Mouse (Mus musculus) megakaryocyte-erythroid progenitor cell, adult 5-6 weeks (primary cell): Measurements from ENCODE around the gene B4galt7. TPM values are rescaled to one million over a fixed set of nuclear protein-coding genes. Genes with fewer than 3 reads are reported as not detected.
A peak's percentile ranks its signal among the peaks of the same experiment; 100 is the strongest.
"Not testable (repeated sequence)": the region's sequence is repeated elsewhere in the genome, so short reads cannot be mapped to it uniquely, and the experiment has no call there.

Experiments
- ATAC-seq: replicated peaks from 2 replicates; pipeline ENCODE4 v1.8.0; 2016; ENCODE audit warnings: mild to moderate bottlenecking, inconsistent platforms; ENCODE audit not compliant: severe bottlenecking, poor library complexity, low FRiP score, low TSS enrichment
- total RNA-seq, 2 experiments: library from RNA; stranded (forward) in 1 of 2; stranded (reverse) in 1 of 2; fragments of 200-1000, 215-1000 nt in 1 of 2; fragments of >200 nt in 1 of 2; fragmentation: Nextera tagmentation in 1 of 2; gene quantifications; 2 replicates each; pipeline ENCODE4 v1.2.3; 2014 to 2017

Gene B4galt7
- total RNA-seq (2014; fragmentation: Nextera tagmentation) (8.2 and 9.4 TPM in 2 replicates), total RNA-seq (2017) (9.8 and 16.3 TPM in 2 replicates)

DNA sequence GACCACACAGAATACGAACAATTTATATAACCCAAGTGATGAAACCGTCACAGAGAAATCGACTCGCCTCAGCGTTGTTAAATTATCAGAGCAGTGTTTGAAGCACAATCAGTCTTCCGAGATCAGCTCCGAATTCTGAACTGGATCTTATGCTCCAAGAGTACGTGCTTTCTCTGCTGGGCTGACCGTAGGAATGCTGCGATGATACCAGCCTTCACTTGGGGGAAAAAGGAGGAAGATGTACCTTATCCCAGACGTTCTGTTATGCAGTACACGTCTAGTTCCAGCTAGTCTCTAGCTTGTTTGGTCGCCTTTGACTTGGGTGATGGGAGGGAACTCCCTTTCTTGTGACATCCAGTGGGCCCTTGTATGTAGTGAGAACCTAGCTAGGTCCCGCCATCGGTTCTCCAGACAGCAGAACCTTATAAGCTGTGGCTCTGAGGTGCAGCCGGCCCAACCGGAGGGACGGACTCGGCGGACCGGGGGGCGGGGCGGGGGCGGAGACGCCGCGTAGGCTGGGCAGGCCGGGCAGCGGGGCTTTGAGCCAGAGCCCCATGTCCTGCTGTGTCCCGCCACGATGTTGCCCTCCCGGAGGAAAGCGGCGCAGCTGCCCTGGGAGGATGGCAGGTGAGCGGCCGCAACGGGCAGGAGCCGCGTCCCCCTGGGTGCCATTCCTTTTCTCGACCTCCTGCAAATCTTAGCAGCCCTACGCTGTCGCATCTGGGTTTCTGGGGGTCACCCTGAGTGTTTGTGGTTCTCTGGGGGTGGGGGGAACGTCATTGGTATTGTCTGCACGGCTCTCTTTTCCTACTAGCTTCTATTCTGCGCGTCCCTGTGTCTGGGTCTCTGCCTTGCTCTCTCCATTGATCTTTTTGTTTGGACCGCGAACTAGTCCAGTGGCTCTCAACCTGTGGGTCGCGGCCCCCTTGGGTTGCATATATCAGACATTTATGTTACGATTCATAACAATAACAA is at the start of gene B4galt7:
Gene B4galt7 (plus strand): TSS at position 331 of the 975 bp plus-strand sequence.
- ATAC-seq = peak; percentile 73

DNA sequence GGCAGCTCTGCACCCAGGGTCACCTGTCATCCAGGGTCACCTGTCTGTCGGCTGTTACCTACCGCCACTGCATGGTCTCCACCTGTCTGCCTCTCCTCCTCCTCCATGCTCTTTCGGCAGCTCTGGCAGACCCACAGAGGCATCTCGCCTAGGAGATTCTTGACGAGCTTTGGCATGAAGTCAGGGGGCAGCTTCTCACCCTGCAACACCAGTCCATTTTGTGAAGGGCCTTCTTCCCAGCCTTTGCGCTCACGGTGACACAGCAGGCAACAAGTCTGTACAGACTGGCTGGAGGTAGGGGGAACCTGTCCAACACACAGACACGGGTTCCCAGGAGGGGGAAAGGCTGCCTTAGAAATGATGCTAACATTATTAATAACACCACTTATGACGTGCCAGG is 43.8 kb upstream of the B4galt7 start:
- ATAC-seq = no peak

DNA sequence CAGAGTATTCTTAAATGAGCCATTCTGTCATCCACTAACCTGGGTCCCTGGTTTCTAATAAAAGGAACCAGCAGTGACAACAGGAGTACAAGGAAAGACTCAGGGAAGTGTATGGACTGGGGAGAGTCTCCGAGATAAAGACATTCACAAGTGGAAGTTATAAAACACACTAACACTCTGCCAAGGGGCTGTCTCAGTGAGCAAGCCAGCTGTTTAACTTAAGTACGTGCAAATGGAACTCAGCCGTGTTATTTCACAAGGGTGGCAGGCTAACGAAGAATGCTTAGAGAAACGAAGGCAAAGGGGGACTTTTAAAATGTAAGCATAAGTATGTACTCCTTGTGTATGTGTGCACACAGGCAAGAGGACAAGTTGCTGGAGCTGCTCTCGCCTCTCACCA is 42.2 kb upstream of the B4galt7 start:
- no peak for ATAC-seq

DNA sequence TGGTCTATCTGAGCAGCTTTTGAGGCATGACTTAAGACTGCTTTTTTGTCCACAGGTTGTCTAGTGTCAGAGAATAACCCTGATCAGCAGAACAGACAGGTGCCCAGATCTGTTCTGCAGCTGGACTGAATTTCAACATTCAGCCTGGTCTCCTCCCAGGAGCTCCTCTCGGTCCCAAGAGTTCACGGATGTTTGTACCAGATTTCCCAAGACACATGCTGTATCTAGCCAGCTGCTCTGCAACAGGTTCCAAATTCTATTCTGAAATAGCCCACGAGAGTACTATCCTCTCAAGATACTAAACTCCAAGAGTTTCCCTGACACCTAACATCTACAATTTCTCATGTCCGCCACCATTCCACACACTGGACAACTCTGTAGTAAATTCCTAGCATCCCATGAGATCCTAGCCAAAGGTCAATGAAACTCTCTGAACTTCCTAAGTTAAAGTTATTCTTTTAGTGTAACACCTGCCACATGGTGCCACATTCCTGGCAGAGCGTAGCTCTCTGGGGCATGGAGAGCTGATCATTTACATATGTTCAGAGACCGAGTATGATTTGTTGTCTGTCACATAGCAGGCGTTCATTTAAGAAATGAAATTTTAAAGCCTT is 36.3 kb upstream of the B4galt7 start:
- ATAC-seq = no peak

DNA sequence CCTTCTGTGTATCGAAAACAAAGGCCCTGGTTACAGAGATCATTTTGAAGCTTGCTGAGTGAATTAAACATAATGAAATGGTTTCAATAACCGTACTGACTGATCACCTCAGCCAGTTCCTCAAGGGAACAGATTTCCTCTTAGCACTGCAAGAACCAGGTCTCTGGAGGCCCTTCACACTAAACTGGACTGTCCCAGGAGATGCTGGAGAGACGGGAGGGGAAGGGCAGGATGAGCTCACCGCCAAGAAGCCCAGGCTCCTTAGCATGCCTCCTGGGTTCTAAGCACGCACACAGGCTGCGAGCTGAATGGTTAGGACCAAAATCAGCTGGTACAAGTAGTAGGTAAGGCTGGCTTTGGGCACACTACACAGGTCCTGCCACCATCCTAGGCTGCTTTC is 32.7 kb upstream of the B4galt7 start:
- no peak for ATAC-seq

DNA sequence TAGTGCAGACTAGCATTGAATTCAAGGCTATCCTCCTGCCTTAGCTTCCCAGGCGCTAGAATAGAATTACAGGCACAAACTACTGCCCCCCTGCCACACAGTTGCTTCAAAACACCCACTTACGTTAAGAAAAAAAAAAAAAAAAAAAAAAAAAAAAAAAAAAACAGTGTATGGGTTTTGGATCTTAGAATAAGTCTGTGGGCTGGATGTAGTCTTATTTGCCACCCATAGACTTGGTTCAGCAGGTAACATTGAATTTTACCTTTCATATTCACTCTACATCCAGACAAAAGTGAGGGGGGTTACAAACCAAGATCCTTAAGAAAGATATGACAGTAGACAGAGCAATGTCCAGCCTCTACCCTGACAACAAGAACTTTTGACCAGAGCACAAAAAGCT is 31.7 kb upstream of the B4galt7 start:
- ATAC-seq = no peak

DNA sequence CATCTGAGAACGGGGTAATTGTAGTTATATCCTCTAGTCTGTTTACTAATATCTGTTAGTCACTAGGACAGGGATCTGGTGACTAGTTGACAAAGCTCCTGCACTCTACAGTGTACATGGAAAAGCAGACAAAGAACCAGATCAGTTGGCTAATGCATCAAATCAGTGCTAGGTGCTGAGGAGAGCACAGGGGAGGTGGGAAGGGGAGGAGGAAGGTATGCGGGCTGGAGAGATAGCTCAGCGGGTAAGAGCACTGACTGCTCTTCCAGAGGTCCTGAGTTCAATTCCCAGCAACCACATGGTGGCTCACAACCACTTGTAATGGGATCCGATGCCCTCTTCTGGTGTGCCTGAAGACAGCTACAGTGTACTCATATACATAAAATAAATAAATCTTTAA is 31.2 kb upstream of the B4galt7 start:
- ATAC-seq = not testable (repeated sequence)

DNA sequence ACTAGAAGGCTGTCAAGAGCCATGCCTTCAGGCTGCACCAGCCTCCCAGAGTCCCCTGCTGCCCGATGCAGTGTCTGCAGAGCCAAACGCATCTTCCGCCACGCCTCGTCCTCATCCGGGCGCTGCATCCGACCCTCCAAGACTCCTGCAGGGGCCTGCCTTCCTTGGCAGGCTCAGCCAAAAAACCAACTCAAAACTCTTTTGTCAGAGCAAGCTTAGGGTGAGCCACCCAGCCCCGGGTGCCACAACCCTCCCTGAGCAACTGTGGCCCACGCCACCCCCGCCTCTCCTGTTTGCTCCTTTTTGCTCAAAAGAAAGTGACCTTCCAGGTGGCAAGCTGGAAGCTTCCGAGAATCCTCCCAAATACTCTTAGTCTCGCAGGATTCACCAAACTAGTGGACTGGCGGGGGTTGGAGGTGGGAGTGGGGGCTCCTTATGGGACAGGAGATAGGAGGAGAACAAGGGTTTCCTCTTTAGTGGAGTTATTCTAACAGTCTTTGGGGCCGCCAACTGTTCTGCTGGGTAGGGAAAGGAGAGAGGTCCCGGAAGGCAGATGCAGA is 29.9 kb upstream of the B4galt7 start:
- no peak for ATAC-seq

DNA sequence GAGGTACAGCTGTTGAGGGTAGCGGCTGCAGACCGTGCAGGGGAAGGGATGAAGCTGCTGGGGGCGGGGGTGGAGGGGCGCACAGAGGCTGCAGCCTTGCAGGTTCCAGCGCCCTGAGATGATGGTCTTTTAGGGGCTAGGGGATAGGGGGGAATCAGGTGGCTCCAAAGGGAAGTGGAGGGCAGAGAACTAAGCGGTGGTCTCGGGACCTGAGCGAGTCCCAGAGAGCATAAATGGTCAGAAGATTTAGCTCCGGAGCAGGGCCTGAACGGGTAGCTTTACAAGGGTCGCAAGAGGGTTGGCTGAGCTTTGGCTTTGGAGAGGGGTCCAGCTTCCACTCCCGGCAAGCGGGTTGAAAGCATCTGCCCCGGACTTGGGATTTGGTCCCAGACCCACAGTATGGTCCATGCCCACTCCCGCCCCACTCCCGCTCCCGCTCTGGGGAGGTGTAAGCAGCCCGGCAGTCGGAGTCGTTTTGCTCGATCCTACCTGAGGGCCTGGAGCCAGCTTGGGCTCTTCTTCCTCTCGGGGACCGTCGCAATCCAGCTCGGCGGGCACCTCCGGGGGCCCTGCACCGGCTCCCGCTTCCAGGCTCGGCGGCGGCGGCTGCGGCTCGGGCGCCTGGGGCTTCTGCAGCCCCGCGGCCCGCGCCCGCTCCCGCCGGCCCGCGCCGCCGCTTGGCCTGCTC is 29.3 kb upstream of the B4galt7 start:
- peak; percentile 31; the same call in 1 of the 2 replicates for ATAC-seq

DNA sequence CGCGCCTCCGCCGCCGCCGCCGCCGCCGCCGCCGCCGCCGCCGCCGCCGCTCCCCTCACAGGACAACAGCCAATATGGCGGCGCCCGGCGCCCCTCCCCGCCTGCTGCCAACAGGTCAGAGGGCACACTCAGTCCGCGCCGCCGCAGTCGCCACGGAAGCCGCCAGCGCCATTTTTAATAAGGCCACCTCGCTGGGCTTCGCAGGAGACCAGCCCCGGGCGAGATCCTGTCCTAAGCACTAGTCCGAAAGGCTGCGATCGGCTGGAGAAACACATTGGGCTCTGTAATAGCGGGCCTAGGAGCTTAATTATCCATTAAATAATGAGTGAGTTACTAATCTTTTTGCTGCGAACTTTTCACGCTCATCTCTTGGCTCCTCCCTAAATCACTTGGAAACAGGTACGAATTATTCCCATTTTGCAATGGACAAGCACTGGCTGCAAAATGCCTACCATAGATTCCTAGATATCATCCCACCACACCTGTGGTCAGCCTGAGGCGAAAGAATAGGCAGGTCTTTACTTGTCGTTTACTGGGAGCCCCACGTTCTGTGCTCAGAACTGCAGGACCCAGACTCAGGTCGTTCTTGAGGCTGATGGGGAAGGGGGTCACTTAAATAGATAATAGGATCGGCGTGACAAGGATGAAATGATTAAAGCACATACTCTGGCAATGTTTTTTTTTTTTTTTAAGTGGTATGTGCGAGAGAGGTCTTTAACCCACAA is 28.5 kb upstream of the B4galt7 start, which contains the start of gene Fam193b:
Gene Fam193b (minus strand): TSS at position 94 of the 725 bp plus-strand sequence.
- peak; percentile 93 for ATAC-seq

DNA sequence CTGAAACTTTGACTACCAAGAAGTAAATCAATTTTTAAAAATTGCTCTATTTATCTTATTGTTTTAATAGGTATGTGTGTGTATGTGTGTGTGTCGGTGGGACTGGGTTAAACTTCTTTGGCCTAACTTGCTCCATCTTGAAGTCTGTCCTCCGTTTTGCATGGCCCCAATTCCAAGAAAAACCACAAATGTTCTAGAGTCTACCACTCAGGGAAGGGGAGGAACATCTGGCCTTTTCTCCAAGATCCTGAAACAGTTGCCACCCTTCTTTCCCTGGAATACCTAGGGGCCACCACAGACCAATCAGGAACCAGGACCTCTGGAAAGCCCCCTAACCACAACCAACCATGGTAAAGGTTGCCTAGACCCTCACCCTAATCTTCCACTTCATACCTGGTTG is 27.7 kb upstream of the B4galt7 start:
- no peak for ATAC-seq

DNA sequence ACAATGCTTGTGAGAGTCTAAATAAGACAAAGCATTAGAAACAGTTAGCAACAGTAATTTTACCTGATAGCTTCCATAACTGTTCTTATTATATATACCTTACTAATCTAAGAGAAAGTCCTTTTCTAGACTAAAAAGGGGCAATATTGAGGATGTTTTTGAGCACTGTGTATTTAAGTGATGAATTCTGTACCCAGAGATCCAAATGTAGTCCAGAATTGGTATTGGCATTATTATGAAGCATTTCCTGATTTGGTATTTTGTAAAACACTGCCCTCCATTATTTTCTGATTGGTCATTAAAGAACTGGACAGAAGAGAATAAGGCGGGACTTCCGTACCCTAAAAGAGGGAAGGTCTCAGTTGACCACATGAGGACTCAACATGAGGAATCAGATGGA is 26.3 kb upstream of the B4galt7 start, which contains the start of gene Tmed9:
Gene Tmed9 (plus strand): TSS at position 301 of the 400 bp plus-strand sequence.
- ATAC-seq = no peak

DNA sequence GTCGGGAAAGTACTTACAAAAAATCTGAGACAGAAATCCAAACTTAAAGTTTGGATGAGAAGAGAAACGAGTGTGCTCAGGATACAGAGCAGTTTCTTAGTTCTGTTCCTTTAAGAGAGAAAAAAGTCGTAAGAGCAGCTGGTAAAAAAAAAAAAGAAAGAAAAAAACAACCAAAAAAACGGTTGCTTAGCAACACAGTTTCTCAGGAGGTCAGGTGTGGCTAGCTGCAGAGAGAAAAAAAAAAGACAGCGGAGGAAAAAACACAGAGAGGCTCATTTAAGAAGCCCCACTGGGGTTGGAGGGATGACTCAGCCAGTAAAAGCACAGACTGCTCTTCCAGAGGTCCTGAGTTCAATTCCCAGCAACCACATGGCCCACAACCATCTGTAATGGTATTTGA is 25.4 kb upstream of the B4galt7 start:
- no peak for ATAC-seq

DNA sequence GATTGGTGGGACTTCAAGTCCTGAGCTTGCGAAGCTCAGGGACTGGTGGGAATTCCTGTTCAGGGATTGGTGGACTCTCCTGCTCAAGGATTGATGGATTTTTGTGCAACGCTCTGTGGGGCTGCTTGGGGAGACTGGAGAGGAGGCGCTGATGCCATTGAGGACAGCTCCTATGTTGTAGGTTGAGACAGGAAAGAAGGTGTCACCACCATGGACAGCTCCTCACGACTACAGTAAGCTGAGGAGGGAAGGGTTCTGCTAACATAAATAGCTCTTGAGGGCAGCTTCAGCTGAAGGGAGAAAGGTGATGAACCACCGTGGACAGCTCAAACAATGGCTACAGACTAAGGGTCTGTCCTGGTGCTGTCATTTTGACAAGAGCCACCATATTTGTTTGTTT is 23.8 kb upstream of the B4galt7 start:
- ATAC-seq = no peak

DNA sequence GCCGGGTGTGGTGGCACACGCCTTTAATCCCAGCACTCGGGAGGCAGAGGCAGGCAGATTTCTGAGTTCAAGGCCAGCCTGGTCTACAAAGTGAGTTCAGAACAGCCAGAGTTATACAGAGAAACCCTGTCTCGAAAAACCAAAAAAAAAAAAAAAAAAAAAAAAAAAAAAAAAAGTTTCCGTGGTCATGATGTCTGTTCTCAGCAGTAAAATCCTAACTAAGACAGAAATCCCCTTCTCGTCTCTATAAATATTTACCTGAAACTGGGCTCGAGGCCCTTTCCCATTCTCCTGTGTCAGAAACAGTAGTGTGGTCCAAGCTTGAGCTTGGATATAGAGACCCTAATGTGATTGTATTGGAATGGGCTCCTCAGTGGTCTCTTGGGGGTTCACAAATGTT is 22.8 kb upstream of the B4galt7 start:
- ATAC-seq = not testable (repeated sequence)

DNA sequence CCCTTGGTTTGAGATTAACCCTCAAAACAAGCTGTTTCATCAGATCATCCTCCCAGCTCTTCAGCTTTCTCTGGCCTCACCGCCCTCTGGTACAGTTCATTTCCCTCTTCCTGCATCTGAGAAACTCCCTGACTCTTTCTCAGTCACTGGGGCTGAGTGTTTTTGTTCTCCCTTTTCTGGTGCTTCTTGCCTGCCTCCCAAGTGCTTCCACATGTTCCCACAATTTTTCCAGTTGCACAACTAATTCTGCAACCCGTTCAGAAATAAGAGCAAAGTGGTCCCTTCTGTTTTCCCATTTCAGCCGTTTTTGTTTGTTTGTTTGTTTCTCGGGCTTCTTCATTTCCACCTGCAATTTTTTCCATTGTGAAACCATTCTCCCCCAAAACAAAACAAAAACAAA is 21.6 kb upstream of the B4galt7 start:
- ATAC-seq = no peak

DNA sequence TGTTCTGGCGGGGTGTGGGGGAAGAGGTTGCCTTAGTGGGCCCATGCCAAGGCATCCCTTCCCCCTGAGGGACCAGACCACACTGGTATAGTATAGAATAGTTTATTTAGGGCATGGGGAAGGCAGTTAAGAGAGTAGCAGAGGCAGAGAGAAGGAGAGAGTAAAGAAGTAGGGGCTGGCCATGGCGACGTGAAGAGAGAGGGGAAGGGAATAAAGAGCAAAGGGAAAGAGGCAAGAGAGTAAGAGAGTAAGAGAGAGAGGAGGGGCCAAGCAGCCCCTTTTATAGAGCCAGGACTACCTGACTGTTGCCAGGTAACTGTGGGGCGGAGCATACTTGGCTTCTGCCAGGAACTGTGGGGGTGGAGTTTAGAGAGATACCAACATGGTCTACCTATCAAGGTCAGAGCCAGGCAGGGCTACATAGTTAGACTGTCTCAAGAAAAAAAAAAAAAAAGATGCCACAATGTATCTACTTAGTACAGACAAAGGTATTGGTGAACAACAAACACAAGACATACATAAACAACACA is 7.7 kb upstream of the B4galt7 start:
- ATAC-seq = no peak

DNA sequence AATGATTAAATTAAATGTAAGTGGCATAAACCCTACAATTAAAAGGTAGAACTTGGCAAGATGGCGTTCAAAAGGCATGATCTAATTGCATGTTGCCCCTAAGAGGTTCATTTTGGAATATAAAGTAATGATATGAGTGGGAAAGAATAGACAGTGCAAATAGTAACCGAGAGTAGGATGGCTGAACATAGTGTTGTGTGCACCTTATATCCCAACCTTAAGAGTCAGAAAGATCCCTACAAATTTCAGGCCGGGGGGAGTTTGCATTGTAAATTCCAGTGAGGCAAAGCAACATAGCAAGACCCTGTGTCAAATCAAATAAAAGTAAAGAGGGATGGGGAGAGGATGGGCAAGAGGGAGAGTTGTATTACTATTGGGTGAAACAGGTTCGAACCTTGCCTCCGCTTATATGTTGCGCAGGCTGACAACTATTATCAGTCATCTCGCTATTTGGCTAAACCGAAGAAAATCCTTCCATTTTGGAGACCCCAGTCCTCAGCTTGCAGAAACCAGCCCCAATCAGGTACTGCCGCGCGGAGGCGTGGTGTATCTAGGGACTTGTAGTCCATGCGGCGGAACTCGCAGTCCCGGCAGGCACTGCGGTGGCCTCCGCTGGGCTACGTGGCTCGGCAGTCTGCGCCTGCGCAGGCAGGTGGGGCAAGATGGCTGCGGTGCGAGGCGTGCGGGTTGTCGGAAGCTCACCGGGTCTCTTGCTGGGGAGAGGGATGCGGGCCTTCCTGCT is 7.0 kb upstream of the B4galt7 start:
- peak; percentile 100 for ATAC-seq
